Mouse (Mus musculus) embryonic facial prominence, embryonic 14.5 days (tissue): Measurements from ENCODE around the gene Gata5. TPM values are rescaled to one million over a fixed set of nuclear protein-coding genes. Genes with fewer than 3 reads are reported as not detected.

ENCODE experiments used
- ATAC-seq: fragments of 200-750 bp; cut with Nextera tagmentation; 2 replicates; pipeline ENCODE4 v1.8.0; 2017; ENCODE audit warnings: low read depth, moderate number of reproducible peaks, moderate TSS enrichment
- DNase-seq: peaks from one replicate; pipeline ENCODE4 v3.0.0-alpha.2; 2015; ENCODE audit warnings: low spot score
- H3K27ac ChIP-seq: fragments of 300-500 bp; sonication (generic); replicated peaks from 2 replicates; pipeline ENCODE4 v1.5.1; 2014; ENCODE audit warnings: low read depth, mild to moderate bottlenecking, low read length, moderate library complexity
- H3K27me3 ChIP-seq: fragments of 300-500 bp; sonication (generic); replicated peaks from 2 replicates; pipeline ENCODE4 v1.6.1; 2014; ENCODE audit warnings: low read length; ENCODE audit not compliant: control insufficient read depth, insufficient read depth
- H3K36me3 ChIP-seq: fragments of 300-500 bp; sonication (generic); 2 replicates; pipeline ENCODE4 v1.6.1; 2014; ENCODE audit warnings: low read length, mixed read lengths; ENCODE audit not compliant: control insufficient read depth, insufficient read depth
- H3K4me1 ChIP-seq: fragments of 300-500 bp; sonication (generic); 2 replicates; pipeline ENCODE4 v1.6.1; 2014; ENCODE audit warnings: antibody characterized with exemption, low read length; ENCODE audit not compliant: control insufficient read depth, insufficient read depth
- H3K4me2 ChIP-seq: fragments of 300-500 bp; sonication (generic); 2 replicates; pipeline ENCODE4 v1.6.1; 2014; ENCODE audit warnings: low read depth, mild to moderate bottlenecking, low read length, moderate library complexity, mixed read lengths
- H3K4me3 ChIP-seq: fragments of 300-500 bp; sonication (generic); 2 replicates; pipeline ENCODE4 v1.5.1; 2014; ENCODE audit warnings: low read depth, mild to moderate bottlenecking, low read length
- H3K9ac ChIP-seq: fragments of 300-500 bp; sonication (generic); 2 replicates; pipeline ENCODE4 v1.6.1; 2014; ENCODE audit warnings: low read depth, mild to moderate bottlenecking, low read length, moderate library complexity, mixed read lengths
- H3K9me3 ChIP-seq: fragments of 300-500 bp; sonication (generic); 2 replicates; pipeline ENCODE4 v1.6.1; 2016; ENCODE audit warnings: low read length; ENCODE audit not compliant: control insufficient read depth
- WGBS: fragments of 180-500 bp; shearing (Covaris S2); extraction: QIAGEN DNeasy Blood & Tissue Kit; methylation state at CpG from one replicate; pipeline ENCODE4 v1.1.7; 2014; 5-methylcytosine and 5-hydroxymethylcytosine counted together
- polyA plus RNA-seq: library from polyadenylated mRNA; unstranded; fragments of >200 nt; fragmentation: Nextera tagmentation; extraction: Ambion mirVana; gene quantifications from 2 replicates; pipeline ENCODE4 v1.2.1, GENCODE M21; 2014

Gata5 gene
- polyA plus RNA-seq = not detected in 2 replicates

- no peak within 1 kb of the TSS for H3K27ac ChIP-seq
- peak; percentile 61 for ATAC-seq
Measured at GRCm38 (mm10) chr2:180334551-180334986, at the start of gene Gata5. TSS of gene Gata5 (minus strand) at chr2:180334699.

GRCm38 (mm10) chr2:180376730-180377129 lies 42.2 kb upstream of the Gata5 start:
- H3K4me1 ChIP-seq = no peaks in the 10 kb centered on the region
- H3K4me3 ChIP-seq = no peak overlapping the region
- ATAC-seq (no peak), DNase-seq (no peak)
- no peaks in the 10 kb centered on the region for H3K27me3 ChIP-seq
- no peaks in the 10 kb centered on the region for H3K9me3 ChIP-seq
- H3K27ac ChIP-seq = no peak overlapping the region
- no peaks in the 10 kb centered on the region for H3K36me3 ChIP-seq
- H3K9ac ChIP-seq = no peak overlapping the region
- WGBS = 86% methylated on average over 5 of the region's 5 CpGs
- no peak overlapping the region for H3K4me2 ChIP-seq

More at GRCm38 (mm10) chr2:180334551-180334986, at the start of gene Gata5:
- Histone ChIP-seq H3K9me3 (no peaks in the 10 kb centered on the region), H3K4me1 (peaks cover 8% of the 10 kb centered on the region; the same call in 1 of the 2 replicates), H3K36me3 (no peaks in the 10 kb centered on the region), H3K27me3 (peaks cover 66% of the 10 kb centered on the region), H3K4me2 (peak within 1 kb of the TSS; percentile 56), H3K4me3 (peak within 1 kb of the TSS; percentile 35), H3K9ac (peak within 1 kb of the TSS; percentile 25; the same call in 1 of the 2 replicates)
- peak; percentile 26 for DNase-seq
- WGBS = 1% methylated on average over 14 of the region's 33 CpGs

GRCm38 (mm10) chr2:180373256-180373655 lies 38.8 kb upstream of the Gata5 start:
- H3K27me3 ChIP-seq = no peaks in the 10 kb centered on the region
- no peaks in the 10 kb centered on the region for H3K36me3 ChIP-seq
- H3K9me3 ChIP-seq = no peaks in the 10 kb centered on the region
- no peaks in the 10 kb centered on the region for H3K4me1 ChIP-seq
- no peak overlapping the region for H3K4me2 ChIP-seq
- no peak overlapping the region for H3K4me3 ChIP-seq
- 74% methylated on average over 10 of the region's 10 CpGs for WGBS
- no peak for ATAC-seq
- H3K9ac ChIP-seq = no peak overlapping the region
- no peak overlapping the region for H3K27ac ChIP-seq
- DNase-seq = no peak

- 49% methylated on average over 5 of the region's 5 CpGs for WGBS
- Histone ChIP-seq H3K27ac (no peak overlapping the region), H3K4me3 (no peak overlapping the region), H3K36me3 (no peaks in the 10 kb centered on the region), H3K27me3 (no peaks in the 10 kb centered on the region), H3K4me1 (no peaks in the 10 kb centered on the region), H3K9ac (no peak overlapping the region), H3K4me2 (no peak overlapping the region), H3K9me3 (no peaks in the 10 kb centered on the region)
- DNase-seq = peak; percentile 18
- ATAC-seq = no peak
Measured at GRCm38 (mm10) chr2:180368359-180368758, 33.9 kb upstream of the Gata5 start.

DNA sequence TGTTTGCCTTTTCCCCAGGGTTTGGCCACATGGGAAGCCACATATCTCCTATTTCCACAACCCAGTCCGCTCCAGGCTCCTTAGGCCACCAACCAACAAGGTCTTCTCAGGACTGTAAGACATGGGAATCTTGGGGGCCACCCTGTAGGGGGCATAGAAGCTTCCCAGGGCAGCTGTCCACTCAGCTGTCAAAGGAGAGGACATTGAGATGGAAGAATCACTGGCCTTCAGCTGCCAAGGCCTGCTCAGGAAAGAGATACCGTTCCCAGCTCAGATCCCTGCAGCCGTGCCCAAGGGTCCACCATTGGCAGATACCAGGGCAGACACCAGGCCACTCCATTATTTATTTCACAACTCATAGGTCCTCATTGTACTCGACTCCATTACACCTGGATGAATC lies 32.9 kb upstream of the Gata5 start:
- no peaks in the 10 kb centered on the region for H3K27me3 ChIP-seq
- WGBS = 85% methylated on average over 4 of the region's 4 CpGs
- H3K36me3 ChIP-seq = no peaks in the 10 kb centered on the region
- no peaks in the 10 kb centered on the region for H3K4me1 ChIP-seq
- no peak for ATAC-seq
- H3K9me3 ChIP-seq = no peaks in the 10 kb centered on the region
- H3K4me2 ChIP-seq = no peak overlapping the region
- no peak overlapping the region for H3K4me3 ChIP-seq
- DNase-seq = no peak
- H3K9ac ChIP-seq = no peak overlapping the region
- H3K27ac ChIP-seq = no peak overlapping the region

DNA sequence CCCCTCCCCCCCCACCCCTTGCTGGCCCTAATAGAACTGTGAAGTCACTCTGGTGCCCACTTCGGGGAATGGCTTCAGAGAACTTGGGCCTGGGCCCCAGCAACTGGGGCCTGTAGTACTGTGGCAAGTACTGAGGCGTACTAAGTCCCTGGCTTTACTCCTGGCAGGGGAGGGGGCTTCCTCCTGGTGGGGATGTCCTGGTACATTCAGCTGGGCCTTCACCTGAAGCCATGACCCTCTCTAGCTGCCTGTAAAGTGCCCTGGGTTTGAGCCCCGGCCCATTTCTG lies 28.9 kb upstream of the Gata5 start:
- ATAC-seq (no peak; the same call in 1 of the 2 replicates), DNase-seq (no peak)
- Histone ChIP-seq H3K27me3 (no peaks in the 10 kb centered on the region), H3K36me3 (no peaks in the 10 kb centered on the region), H3K4me3 (no peak overlapping the region), H3K4me2 (no peak overlapping the region), H3K9me3 (no peaks in the 10 kb centered on the region), H3K27ac (no peak overlapping the region), H3K4me1 (no peaks in the 10 kb centered on the region), H3K9ac (no peak overlapping the region)
- 60% methylated on average over 3 of the region's 3 CpGs for WGBS

DNA sequence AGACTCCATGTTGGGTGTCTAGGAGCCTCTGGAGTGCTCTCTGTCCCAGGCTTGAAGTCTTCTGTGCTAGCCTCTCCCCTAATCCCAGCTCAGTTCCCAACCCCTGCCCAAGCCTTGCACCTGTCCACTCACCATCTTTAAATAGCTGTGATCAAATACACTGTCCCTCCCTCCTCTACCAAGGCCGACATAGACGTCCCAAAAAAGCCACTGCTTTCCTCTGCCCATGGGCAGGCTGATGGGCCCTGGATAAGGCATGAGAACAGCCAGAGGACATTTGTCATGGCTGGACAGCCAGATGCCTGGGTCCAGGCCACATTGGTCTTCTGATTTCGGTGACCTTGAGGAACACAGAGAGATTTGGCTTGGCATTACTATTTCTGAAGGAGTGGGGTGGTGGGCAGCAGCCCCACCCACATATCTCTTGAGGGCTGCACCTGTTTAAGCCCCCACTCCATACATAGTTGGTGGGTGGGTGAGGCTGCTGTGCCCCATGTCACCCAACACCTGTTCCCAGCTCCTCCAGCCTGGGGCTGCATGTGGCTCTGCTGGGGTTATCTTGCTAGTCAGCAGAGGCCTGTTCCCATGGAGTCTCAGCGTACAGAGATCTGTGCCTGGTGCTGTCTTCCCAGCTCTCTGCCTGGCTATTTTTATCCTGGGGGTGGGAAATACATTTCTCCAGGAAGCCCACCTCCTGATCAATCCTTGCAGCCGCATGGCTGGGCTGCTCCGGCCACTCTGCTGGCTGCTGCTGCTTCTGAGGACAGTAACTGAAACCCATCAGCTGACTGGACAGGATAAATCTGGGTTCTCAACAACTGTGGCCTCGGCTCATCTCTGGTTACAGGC lies 28.3 kb upstream of the Gata5 start:
- ATAC-seq = peak; percentile 80
- Histone ChIP-seq H3K27me3 (no peaks in the 10 kb centered on the region), H3K9ac (no peak overlapping the region), H3K4me2 (no peak overlapping the region), H3K9me3 (no peaks in the 10 kb centered on the region), H3K36me3 (no peaks in the 10 kb centered on the region), H3K4me3 (no peak overlapping the region), H3K4me1 (no peaks in the 10 kb centered on the region), H3K27ac (no peak overlapping the region)
- 65% methylated on average over 7 of the region's 7 CpGs for WGBS
- peak; percentile 42 for DNase-seq

GRCm38 (mm10) chr2:180359062-180359461 lies 24.6 kb upstream of the Gata5 start:
- DNase-seq = no peak
- no peak overlapping the region for H3K4me3 ChIP-seq
- no peak overlapping the region for H3K9ac ChIP-seq
- no peaks in the 10 kb centered on the region for H3K36me3 ChIP-seq
- H3K9me3 ChIP-seq = no peaks in the 10 kb centered on the region
- no peaks in the 10 kb centered on the region for H3K27me3 ChIP-seq
- no peaks in the 10 kb centered on the region for H3K4me1 ChIP-seq
- ATAC-seq = no peak
- H3K4me2 ChIP-seq = no peak overlapping the region
- 3% methylated on average over 4 of the region's 4 CpGs for WGBS
- H3K27ac ChIP-seq = no peak overlapping the region

- no peaks in the 10 kb centered on the region for H3K36me3 ChIP-seq
- H3K9ac ChIP-seq = no peak overlapping the region
- H3K4me1 ChIP-seq = no peaks in the 10 kb centered on the region
- 59% methylated on average over 20 of the region's 20 CpGs for WGBS
- no peak overlapping the region for H3K4me3 ChIP-seq
- no peaks in the 10 kb centered on the region for H3K9me3 ChIP-seq
- peak; percentile 30 for DNase-seq
- 0 out of 2 replicates have a peak overlapping the region, but pooled peaks have one; percentile 15 for H3K4me2 ChIP-seq
- no peak overlapping the region for H3K27ac ChIP-seq
- ATAC-seq = peak; percentile 60; the same call in 1 of the 2 replicates
- no peaks in the 10 kb centered on the region for H3K27me3 ChIP-seq
Measured at GRCm38 (mm10) chr2:180353338-180353737, 18.8 kb upstream of the Gata5 start.
